Mouse (Mus musculus): ENCODE data around the gene Tpd52l1.
A peak's percentile ranks its signal among the peaks of the same experiment; 100 is the strongest.

The Tpd52l1 gene

DNA sequence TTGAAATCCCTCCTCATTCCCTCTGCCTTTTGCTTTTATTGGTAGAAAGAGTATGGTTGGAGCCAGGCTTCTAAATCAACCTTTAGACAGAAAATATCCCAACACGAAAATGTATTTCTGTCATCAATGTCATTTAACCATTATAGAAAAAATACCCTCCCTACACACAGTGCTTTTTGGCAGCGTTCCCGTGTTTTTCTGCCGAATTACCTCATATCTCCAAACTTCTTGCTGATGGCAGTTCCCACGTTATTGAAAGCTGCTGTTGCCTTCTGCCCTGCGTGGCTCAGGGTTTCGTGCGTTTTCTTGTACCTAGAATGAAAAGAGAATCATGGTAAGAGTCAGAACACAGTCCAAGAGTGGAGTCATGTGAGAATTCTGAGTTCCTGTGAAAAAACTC, 99.4 kb downstream of the Tpd52l1 start:
- DNase-seq (ENCODE audit: low read depth): no peak

DNA sequence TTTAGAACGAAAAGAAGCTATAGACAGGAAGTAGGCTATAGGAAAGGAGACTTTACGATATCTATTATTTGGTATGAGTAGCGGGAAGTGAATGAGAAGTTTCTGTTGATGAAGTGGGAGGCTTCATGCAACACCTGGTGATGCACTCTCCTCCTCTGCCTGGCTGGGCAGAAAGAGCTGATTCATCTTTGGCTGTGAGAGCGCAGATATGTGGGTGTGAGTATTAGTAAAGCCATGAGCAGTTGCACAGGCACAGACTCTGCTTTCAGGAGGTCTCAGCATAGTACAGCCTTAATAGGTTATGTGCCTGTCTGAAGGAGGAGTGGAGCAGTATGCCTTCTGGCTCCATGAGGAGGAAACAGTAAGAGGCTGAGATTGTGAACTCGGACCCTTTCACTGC, 109.3 kb downstream of the Tpd52l1 start:
- no peak for DNase-seq (ENCODE audit: low read depth)

DNA sequence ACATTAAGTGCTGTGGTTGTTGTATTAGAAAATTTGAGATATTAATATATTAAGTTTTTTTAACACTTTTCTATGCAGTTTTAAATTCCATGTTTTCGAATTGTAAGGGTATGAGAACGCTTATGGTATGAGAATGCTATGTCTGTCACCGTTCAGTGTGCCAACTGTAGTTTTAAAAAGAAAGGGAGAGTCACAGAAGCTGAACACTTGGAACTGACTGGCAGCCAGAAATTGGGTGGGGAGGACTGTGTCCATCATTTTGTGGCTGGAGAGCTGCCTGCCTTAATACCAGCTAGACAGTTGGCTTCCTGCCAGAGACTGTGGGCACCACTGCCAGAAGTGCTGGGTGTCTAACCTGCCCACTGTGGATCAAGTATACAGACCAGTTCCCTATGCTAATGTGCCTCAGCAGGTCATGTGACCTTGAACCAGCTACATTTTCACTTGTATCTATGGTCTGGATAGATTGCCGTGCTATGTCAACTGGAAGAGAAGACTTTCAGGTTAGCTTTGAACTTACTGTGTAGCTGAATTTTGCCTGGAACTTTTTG, 114.5 kb downstream of the Tpd52l1 start:
- DNase-seq (ENCODE audit: low read depth): no peak

DNA sequence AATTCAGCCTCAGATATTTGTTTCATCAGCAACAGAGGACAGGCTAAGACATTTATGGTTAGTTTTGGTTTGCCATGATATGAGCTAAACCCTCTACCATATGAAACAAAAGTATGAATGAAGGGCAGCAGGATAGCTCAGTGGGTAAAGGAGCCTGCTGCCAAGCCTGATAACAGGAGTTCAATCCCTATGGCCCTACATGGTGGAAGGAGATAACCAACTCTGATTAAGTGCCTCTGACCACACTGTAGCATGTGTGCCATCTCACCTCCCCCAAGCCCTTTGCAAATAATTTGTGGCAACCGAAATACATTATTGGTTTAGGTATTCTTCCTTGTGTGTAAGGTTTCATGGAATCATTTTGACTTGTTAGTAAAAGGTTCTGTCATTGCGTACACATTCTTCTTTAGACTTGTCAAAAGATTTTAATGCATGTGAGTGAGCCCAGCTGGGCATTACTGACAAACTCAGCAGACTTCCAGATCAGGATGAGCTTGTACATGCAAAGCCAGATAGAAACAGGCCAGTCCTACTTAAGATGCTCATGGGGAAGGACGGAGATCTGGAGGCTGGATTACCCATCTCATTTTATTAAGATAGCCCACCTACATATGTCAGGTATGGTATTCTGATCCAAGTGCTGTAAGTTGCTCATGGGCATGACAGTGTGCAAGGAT, 115.3 kb downstream of the Tpd52l1 start:
- no peak for DNase-seq (ENCODE audit: low read depth)

DNA sequence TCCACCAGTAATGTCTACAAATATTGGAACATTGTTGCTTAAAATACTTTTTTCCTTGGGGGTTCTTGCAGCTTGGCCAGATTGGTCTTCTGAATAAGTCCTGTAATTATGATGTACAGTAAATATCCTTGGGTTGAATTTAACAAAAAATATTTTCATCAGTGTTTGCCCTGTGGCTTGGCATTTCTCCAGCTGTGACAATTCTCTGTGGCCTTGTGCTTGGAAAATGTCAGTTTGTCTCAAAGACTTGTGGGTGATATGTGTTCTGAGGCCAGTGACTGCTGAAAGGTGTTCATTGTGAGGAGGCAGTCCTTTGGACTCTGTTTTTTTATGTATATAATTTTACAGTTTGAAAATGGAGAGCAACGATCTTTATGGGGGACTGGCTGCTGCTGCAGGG, 116.3 kb downstream of the Tpd52l1 start:
- DNase-seq (ENCODE audit: low read depth): no peak

DNA sequence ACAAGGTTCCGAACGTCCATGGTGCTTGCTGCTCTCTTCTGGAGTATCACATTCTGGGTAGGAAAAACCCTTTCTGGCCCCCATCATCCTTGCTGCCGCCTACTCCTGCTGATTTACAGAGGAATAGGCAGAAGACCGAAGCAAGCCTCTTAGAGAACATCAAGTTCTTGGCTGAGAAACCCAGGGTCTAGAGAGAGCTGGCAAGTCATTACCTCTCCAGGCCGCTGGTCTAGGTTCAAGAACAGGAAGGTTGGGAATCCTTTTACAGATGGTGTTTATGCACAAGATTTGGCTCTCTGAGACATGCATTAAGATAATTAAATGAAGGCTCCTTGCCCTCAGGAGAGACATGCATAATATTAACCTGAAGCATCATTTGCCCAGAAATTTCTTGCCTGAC, 127.3 kb downstream of the Tpd52l1 start:
- no peak for DNase-seq (ENCODE audit: low read depth)

DNA sequence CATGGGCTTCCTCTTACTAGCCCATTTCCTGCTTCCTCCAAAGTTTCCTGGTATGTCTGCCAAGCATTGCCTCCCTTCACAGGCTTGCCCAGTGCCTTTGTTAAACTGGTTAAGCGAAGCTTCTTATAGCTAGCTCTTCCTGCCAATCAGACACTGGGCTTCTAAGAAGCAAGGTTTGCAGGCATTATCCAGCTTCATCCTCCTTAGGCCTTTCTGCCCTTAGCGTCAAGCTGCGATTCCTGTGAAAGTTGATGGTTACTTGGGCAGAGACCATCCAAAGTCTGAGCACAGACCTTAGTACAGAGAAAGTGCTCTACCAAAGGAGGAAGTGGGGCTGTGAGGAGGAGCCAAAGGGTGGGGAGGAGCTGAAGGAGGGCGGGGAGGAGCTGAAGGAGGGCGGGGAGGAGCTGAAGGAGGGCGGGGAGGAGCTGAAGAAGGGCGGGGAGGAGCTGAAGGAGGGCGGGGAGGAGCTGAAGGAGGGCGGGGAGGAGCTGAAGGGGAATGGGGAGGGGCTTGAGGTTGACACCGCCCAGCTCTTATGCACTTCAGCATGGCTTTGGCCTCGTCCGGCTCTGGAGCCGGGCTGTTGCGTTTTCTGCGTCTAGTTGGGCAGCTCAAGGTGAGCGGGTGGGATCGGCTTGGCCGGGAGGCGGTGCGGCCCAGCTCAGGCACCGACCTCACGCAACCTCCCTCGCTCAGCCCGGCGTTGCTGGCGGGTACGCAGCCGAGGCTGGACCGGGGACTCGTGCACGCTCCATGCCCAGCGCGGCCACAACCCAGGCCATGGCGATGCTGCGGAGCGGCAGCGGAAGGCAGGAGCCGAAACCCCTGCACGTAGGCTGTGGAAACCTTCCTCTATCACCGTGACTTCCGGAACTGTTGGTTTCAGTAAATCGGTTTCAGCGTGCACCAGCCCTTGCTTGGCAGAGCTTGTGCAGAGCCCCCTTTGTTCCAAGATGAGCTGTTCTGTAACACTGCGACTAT, 132.6 kb downstream of the Tpd52l1 start, which contains the start of gene Hddc2:
Hddc2 (plus strand) TSS at position 519 of the 984 bp plus-strand sequence.
- DNase-seq (ENCODE audit: low read depth): peak; percentile 59

DNA sequence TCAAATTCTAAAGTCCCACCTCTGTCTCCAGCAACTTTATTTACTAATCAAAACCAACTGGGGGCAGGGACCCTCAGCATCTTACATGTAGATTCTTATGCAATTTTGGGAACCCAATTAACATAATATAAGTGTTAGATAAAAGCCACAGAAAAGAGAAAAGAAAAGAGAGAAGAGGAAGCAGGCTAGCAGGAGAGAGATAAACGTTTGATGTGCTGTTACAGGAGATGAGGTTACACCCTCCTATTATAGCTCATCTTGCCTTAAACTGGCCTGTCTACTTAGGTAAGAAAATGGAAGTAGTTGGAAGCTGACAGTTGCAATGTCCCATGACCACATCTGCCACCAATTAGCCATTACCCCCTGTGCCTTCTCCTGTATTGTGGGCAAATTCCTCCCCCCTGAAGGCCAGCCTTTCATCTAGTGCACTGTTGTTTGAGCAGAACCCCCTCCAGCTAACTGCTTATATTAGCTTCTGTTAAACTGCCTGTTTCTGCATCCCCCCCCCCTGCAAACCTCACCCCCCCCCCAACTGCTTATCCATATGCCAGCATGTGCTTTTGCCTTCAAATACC, 138.6 kb downstream of the Tpd52l1 start:
- DNase-seq (ENCODE audit: low read depth): no peak

DNA sequence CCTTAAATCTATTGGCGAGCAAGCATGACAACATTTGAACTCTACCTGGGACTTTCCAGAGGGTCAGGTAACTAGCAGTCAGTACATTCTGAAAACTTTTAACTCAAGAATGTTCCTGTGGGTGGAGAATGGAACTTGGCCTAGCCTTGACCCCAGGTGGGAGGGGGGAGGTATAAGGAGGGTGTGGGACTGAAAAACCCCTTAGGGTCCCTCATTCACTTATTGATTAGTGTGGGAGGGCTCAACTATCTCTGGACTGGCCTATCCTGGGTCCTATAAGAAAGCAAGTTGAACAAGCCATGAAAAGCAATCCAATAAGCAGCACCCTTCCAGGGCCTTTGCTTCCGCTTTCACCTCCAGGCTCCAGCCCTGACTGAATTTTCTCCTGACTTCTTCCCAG, 142.3 kb downstream of the Tpd52l1 start:
- no peak for DNase-seq (ENCODE audit: low read depth)

DNA sequence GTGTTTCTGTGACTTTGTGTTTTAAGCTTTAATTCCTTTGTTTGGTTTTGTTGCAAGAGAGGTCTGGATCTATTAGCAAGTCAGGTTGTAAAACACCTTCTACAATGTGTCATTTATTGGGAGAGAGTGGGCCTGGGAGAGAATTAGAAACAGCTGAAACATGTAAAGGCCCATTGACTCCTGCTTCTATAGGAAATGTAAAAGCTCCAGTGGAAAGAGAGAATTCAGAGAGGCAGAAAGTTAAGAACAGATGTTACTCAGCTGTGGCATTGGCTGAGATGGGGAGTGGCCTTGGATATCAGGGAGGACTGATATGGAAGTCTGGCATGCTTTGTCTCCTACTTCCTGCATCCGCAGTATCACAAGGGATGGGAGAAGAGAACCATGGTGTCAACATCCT, 145.5 kb downstream of the Tpd52l1 start:
- DNase-seq (ENCODE audit: low read depth): no peak

DNA sequence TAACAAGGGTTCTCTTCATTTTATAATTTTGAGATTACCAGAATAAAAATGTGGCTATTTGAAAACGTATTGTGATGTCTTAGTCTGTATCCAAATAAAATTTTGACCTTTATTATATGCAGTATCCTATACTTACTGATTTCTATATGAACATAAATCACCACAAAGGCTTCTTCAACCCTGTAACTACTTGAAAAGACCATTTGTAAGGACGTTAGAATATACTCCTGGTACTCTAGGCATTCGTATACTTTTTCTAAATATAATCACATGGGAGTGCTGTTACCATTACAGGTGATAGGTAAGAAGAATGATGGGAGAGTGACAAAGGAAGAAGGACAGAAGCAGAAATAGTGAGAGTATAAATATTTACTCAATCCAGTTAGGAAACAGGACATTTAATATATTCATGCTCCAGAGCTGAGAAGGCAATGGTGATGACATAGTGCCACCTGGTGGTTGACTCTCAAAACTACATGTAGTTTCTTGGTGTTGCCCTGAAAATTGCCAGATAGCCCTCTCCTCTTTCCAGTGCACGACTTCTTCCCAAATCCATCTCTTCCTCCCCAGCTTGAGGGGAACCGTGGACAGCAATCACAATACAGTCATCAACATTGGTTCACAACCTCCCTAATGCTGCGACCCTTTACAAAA, 146.7 kb downstream of the Tpd52l1 start:
- peak; percentile 38 for DNase-seq (ENCODE audit: low read depth)

DNA sequence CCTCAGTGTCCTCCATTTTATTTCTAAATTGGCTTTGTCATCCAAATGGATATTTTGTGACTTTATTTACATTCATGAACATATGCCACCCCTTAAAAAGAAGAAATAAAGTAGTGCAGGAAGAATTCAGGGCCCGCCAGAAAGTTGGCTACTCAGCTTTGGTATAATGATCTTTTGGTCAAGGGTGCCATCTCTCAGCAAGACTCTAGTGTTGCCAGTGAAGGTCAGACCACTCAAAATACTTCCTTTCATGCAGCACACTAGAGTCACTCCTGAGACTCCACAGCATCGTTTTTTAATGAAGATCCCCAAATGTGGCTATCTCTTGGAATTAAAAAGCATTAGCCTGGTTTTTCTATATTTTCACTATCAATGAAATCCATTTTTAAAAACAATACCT, 147.5 kb downstream of the Tpd52l1 start:
- no peak for DNase-seq (ENCODE audit: low read depth)

DNA sequence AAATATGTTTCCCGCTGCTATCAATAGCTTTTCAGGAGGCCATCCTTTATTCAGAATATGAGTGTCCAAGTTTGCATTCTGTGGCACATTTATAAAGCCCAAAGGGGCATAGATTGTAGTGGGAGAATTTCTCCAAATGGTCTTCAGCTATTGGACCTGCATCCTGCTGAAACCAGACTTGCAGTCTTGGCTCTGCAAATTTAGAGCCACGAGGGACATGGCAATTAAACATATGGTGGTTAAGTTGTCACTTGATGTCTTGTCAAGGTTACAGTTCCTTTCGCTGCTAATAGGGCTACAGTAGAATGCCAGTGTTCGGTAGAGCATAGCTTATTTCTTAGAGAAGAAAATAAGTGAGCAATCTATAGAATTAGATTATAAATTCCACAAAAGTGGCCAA, 148.7 kb downstream of the Tpd52l1 start:
- no peak for DNase-seq (ENCODE audit: low read depth)

DNA sequence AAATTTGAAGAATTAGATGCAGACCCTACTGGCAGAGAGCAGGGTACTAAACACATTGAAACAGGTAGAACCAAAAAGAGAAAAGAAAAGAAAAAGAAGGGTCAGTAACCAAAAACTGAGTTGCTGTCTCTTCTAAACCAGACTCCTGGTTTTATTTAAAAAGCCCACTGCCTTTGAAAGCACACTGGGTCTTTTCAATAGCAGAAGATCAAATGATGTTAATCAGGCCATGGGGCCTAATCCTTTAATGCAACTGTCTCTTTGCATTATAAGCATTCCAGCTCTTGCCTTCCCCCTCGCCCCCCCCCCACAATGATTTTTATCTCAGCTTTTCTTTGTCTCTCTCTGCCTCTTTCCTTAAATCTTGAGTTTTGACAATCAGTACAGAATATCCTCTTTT, 149.3 kb downstream of the Tpd52l1 start:
- no peak for DNase-seq (ENCODE audit: low read depth)

DNA sequence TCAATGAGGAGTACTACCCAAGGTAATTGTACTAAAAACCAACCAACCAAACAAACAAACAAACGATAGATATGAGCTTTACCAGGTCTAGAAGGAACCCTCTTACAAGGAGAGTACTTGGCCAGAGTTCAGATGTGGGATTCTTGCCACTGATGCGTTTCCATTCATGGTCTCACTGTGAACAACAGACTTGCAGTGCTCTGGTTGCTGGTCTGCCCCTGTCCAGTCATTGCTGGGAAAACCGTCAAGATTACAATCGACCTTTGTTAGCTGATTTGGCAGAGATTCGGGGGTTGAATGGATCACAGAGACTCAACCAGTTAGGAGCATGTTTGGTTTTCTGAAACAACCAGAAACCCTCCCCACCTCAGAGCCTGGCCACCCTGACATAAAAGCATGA, 150.1 kb downstream of the Tpd52l1 start:
- DNase-seq (ENCODE audit: low read depth): no peak

DNA sequence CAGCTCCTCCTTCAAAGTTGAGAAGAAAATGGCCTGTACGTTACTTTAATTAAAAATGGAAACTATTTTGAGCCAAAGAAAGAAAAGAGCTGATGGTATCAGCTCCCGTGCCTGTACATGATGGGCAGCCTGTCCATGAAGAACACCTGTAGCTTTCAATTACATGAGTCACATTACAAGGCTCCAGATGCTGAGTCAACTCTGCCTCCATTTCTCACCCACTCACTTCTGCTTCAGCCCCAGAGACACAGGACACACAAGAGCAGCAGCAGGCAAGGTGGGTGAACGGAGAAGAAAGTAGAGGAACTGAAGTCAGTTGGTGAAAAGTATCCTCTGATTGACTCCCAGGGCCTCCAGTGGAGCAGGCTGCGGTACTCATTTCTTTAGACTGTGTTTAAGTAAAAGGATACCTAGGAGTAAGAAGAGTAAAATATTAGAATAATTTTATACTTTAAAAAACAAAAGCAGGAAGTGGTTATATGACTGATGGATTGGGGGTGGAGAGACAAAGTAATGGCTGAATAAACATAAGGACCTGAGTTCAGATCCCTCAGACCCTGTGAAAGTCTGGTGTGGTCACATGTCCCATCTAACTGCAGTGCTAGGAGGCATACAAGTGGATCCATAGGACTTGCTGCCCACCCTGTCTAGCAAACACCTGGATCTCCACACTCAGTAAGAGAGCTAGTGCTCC, 156.9 kb downstream of the Tpd52l1 start:
- no peak for DNase-seq (ENCODE audit: low read depth)

DNA sequence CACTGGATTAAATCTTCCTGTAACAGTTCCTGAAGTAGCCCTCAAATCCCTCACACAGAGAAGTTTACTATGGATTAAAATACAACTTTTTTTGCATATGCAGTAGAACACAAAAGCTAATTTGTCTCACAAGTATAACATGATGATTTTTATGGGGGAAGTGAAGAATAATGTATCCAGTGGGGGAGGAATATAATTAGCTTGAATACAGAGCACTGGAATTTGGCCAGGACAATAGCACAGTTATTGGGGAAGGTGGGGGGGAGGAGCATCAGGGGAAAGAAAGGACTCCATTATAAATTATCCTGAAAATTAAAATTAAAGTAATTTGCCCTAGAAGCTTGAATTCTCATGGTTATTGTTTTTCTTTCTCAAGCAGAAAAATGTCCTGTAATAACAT, 158.0 kb downstream of the Tpd52l1 start:
- DNase-seq (ENCODE audit: low read depth): no peak
